Mouse (Mus musculus): ENCODE measurements around the gene Rapgef1.

GRCm38 (mm10) chr2:29698421-29699290, 79.1 kb downstream of the Rapgef1 start:
- TF ChIP-seq CTCF (IDR thresholded peaks at IDR 0.05; ENCODE audit: extremely low read depth, insufficient read depth, insufficient read length, insufficient replicate concordance) (no peak), POLR2A (IDR thresholded peaks at IDR 0.05; ENCODE audit: low read depth, low read length) (no peak)

Measured in spleen, adult 2 months (tissue).